Mouse (Mus musculus) lung, postnatal 0 days (tissue): ENCODE results near the gene Tmem74b.

ENCODE experiments used
- CTCF ChIP-seq: IDR thresholded peaks from 2 replicates; pipeline ENCODE4 v1.5.1; 2016; ENCODE audit warnings: antibody characterized with exemption, mild to moderate bottlenecking
- EP300 ChIP-seq: IDR thresholded peaks from 2 replicates; pipeline ENCODE4 v1.6.1; 2016; ENCODE audit warnings: antibody characterized with exemption, mild to moderate bottlenecking, control low read depth

GRCm38 (mm10) chr2:151739505-151739904, 37.7 kb downstream of the Tmem74b start:
- TF ChIP-seq CTCF (no peak), EP300 (no peak)
